Mouse (Mus musculus) liver, embryonic 13.5 days (tissue): ENCODE measurements around the gene Ogdhl. TPM values are rescaled to one million over a fixed set of nuclear protein-coding genes. Genes with fewer than 3 reads are reported as not detected.
"Not testable (repeated sequence)": the region's sequence is repeated elsewhere in the genome, so short reads cannot be mapped to it uniquely, and the experiment has no call there.

Source experiments
- ATAC-seq: fragments of 200-750 bp; cut with Nextera tagmentation; 2 replicates; pipeline ENCODE4 v1.8.0; 2017; ENCODE audit warnings: low read depth, mild to moderate bottlenecking, moderate number of reproducible peaks, moderate library complexity
- DNase-seq: peaks from one replicate; pipeline ENCODE4 v3.0.0; 2022
- H3K27ac ChIP-seq: fragments of 300-500 bp; sonication (generic); 2 replicates; pipeline ENCODE4 v1.5.1; 2015; ENCODE audit warnings: moderate library complexity, mild to moderate bottlenecking, inconsistent platforms
- H3K27me3 ChIP-seq: fragments of 300-500 bp; sonication (generic); 2 replicates; pipeline ENCODE4 v1.6.1; 2015; ENCODE audit warnings: mild to moderate bottlenecking, inconsistent platforms
- H3K36me3 ChIP-seq: fragments of 300-500 bp; sonication (generic); 2 replicates; pipeline ENCODE4 v1.6.1; 2015; ENCODE audit warnings: mild to moderate bottlenecking, inconsistent platforms
- H3K4me1 ChIP-seq: fragments of 300-500 bp; sonication (generic); replicated peaks from 2 replicates; pipeline ENCODE4 v1.6.1; 2015; ENCODE audit warnings: inconsistent platforms
- H3K4me2 ChIP-seq: fragments of 300-500 bp; sonication (generic); 2 replicates; pipeline ENCODE4 v1.6.1; 2015; ENCODE audit warnings: inconsistent platforms, mild to moderate bottlenecking, moderate library complexity
- H3K4me3 ChIP-seq: fragments of 300-500 bp; sonication (generic); replicated peaks from 2 replicates; pipeline ENCODE4 v1.5.1; 2015; ENCODE audit warnings: mild to moderate bottlenecking, inconsistent platforms
- H3K9ac ChIP-seq: fragments of 300-500 bp; sonication (generic); 2 replicates; pipeline ENCODE4 v1.6.1; 2015; ENCODE audit warnings: mild to moderate bottlenecking, inconsistent platforms
- H3K9me3 ChIP-seq: fragments of 300-500 bp; sonication (generic); replicated peaks from 2 replicates; pipeline ENCODE4 v1.6.1; 2016; ENCODE audit warnings: inconsistent platforms
- WGBS: fragments of 180-500 bp; shearing (Covaris S2); methylation state at CpG from one replicate; pipeline ENCODE4 v1.1.7; 2015; ENCODE audit not compliant: insufficient replicate concordance; 5-methylcytosine and 5-hydroxymethylcytosine counted together
- polyA plus RNA-seq: library from polyadenylated mRNA; unstranded; fragments of >200 nt; fragmentation: Nextera tagmentation; extraction: Ambion mirVana; gene quantifications from 2 replicates; pipeline ENCODE4 v1.2.1, GENCODE M21; 2015

Ogdhl gene
- polyA plus RNA-seq, 1 experiment from 2014 or later = 1.3 TPM

DNA sequence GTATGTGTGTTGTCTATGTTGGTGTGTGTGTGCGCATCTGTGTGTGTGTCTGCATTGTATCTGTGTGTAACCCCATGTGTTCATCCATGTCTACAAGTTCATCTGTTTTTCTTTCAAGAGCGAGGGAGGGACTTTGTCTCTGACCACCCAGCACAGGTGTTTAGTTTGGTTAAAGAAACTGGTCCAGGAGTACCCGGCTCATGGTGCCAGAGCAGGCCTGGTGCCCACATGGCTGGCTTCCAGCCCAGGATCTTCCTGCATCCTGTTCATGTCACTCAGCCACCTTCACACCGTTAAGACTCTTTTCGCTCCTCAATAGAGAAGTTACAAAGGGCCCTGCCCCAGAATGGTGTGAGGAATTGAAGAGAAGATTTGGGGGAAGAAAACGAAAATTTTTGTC lies 14.2 kb downstream of the Ogdhl start:
- Histone ChIP-seq H3K9ac (no peak overlapping the region), H3K27me3 (no peaks in the 10 kb centered on the region), H3K4me3 (no peak overlapping the region), H3K4me1 (no peaks in the 10 kb centered on the region), H3K4me2 (no peak overlapping the region), H3K36me3 (no peaks in the 10 kb centered on the region), H3K27ac (no peak overlapping the region), H3K9me3 (no peaks in the 10 kb centered on the region)
- ATAC-seq (no peak), DNase-seq (no peak)
- WGBS = 59% methylated on average over 6 of the region's 6 CpGs

DNA sequence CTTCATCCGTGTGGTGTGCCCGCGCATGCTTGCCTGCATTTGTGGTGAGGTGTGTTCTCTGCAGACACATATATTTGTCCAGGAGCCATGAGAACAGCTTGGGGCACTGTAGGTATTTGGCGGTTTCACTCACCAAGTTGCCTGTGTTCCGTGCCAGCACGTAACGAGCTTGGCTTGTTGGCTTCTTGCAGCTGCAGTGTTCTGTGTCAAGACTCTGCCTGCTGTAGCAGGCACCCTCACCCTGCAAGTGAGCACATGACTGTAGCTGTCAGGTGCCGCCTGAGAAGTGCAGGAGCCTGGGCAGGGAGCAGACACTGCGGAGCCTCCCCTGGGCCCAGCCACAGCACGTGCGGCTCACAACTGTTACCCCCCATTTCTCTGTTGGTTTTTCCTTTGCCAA lies 14.7 kb downstream of the Ogdhl start:
- Histone ChIP-seq H3K4me1 (no peaks in the 10 kb centered on the region), H3K4me3 (no peak overlapping the region), H3K27ac (no peak overlapping the region), H3K4me2 (no peak overlapping the region), H3K9ac (no peak overlapping the region), H3K36me3 (no peaks in the 10 kb centered on the region), H3K9me3 (no peaks in the 10 kb centered on the region), H3K27me3 (no peaks in the 10 kb centered on the region)
- 73% methylated on average over 11 of the region's 11 CpGs for WGBS
- DNase-seq (no peak), ATAC-seq (no peak)

DNA sequence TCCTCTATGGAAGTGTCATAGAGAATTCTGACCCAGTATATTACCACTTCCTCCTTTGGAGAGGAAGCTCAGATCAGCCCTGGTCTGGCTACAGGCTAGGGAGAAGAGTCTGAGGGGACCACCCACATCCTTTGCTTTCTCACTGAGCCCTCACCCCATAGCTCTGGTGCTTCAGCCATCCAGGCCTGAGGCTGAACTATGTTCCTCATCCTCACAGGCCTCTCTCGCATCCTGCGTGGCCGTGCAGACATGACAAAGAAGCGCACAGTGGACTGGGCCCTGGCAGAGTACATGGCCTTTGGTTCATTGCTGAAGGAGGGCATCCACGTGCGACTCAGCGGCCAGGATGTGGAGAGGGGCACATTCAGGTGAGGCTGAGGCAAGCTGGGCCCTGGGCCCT lies 20.0 kb downstream of the Ogdhl start:
- DNase-seq = no peak
- no peaks in the 10 kb centered on the region for H3K4me1 ChIP-seq
- H3K36me3 ChIP-seq = no peaks in the 10 kb centered on the region
- no peak overlapping the region for H3K4me2 ChIP-seq
- no peak for ATAC-seq
- 78% methylated on average over 7 of the region's 7 CpGs for WGBS
- no peak overlapping the region for H3K9ac ChIP-seq
- no peaks in the 10 kb centered on the region for H3K9me3 ChIP-seq
- no peak overlapping the region for H3K4me3 ChIP-seq
- no peaks in the 10 kb centered on the region for H3K27me3 ChIP-seq
- no peak overlapping the region for H3K27ac ChIP-seq

DNA sequence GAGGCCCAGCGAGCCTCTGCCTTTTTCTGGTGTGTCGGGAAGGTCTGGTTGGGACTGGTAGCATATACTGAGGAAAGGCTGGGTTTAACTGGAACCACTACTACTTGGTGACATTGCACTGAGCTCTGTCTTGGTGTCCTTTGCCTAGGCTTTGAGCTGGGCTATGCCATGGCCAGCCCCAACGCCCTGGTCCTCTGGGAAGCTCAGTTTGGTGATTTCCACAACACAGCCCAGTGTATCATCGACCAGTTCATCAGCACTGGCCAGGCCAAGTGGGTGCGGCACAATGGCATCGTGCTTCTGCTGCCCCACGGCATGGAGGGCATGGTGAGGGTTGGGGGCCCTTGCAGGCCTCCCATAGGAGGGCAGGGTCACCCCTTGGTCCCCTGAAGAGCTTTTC lies 22.4 kb downstream of the Ogdhl start:
- ATAC-seq (no peak), DNase-seq (no peak)
- H3K4me2 ChIP-seq = no peak overlapping the region
- H3K4me1 ChIP-seq = no peaks in the 10 kb centered on the region
- WGBS = 69% methylated on average over 7 of the region's 7 CpGs
- no peaks in the 10 kb centered on the region for H3K9me3 ChIP-seq
- no peak overlapping the region for H3K4me3 ChIP-seq
- no peak overlapping the region for H3K27ac ChIP-seq
- H3K36me3 ChIP-seq = no peaks in the 10 kb centered on the region
- no peak overlapping the region for H3K9ac ChIP-seq
- no peaks in the 10 kb centered on the region for H3K27me3 ChIP-seq

DNA sequence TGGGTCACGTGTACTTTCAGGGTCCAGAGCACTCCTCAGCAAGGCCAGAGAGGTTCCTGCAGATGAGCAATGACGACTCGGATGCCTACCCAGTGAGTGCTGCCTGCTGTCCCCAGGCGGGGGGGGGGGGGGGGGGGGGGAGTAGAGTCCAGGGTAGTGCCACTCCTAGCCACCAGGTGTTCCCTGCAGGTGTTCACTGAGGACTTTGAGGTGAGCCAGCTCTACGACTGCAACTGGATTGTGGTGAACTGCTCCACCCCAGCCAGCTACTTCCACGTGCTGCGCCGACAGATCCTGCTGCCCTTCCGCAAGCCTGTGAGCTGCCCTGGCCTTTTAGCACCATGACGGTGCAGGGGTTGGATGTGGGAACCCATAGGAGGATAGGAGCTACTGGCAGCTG lies 22.9 kb downstream of the Ogdhl start:
- no peaks in the 10 kb centered on the region for H3K27me3 ChIP-seq

DNA sequence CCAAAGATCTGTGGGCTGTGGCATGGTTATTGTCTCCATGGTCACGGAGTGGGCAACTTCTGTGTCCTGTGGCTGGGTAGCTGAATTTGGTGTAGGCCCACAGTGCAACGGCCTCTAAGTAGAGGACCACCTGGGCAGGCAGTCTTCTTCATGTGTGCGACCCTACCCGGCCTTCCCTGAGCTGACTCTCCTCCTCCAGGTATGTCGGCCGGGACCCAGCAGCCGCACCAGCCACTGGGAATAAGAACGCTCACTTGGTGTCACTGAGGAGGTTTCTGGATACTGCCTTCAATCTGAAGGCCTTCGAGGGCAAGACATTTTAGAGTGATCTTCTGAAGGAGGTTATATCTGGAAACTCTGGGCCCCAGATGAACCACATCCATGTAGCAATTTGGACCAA lies 25.5 kb downstream of the Ogdhl start:
- ATAC-seq = no peak

More for the DNA sequence above, 22.9 kb downstream of the Ogdhl start:
- H3K4me2 ChIP-seq = no peak overlapping the region
- H3K4me3 ChIP-seq = no peak overlapping the region
- no peak overlapping the region for H3K27ac ChIP-seq
- no peaks in the 10 kb centered on the region for H3K9me3 ChIP-seq
- no peaks in the 10 kb centered on the region for H3K4me1 ChIP-seq
- no peak for DNase-seq
- no peaks in the 10 kb centered on the region for H3K36me3 ChIP-seq
- H3K9ac ChIP-seq = no peak overlapping the region
- no peak for ATAC-seq
- 73% methylated on average over 9 of the region's 10 CpGs for WGBS

DNA sequence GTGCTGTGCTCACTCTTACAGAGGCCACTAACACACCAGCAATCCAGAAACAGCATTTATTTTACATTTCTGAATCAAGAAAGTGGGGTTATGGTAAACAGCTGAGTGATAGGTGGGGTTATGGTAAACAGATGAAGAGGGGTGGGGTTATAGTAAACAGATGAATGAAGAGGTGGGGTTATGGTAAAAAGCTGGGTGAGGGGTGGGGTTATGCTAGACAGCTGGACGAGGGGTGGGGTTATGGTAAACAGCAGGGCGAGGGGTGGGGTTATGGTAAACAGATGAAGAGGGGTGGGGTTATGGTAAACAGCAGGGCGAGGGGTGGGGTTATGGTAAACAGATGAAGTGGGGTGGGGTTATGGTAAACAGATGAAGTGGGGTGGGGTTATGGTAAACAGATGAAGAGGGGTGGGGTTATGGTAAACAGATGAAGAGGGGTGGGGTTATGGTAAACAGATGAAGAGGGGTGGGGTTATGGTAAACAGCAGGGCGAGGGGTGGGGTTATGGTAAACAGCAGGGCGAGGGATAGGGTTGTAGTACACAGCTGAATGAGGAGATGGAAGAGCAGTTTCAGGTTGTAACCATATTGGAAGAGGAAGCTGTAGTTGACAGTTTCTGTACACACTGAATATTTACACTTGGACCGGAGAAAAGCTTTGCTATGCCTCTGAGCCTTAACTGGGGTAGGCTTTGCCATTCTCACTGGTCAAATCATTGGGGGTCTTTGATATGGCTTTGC lies 29.5 kb downstream of the Ogdhl start:
- not testable (repeated sequence) for DNase-seq, H3K4me3 ChIP-seq, H3K27ac ChIP-seq, H3K9ac ChIP-seq, H3K9me3 ChIP-seq, H3K4me1 ChIP-seq, ATAC-seq, H3K4me2 ChIP-seq, H3K27me3 ChIP-seq, H3K36me3 ChIP-seq
- 26% methylated on average over 6 of the region's 6 CpGs for WGBS

More for the DNA sequence above, 25.5 kb downstream of the Ogdhl start:
- no peaks in the 10 kb centered on the region for H3K36me3 ChIP-seq
- no peak overlapping the region for H3K4me3 ChIP-seq
- 75% methylated on average over 9 of the region's 9 CpGs for WGBS
- no peak overlapping the region for H3K9ac ChIP-seq
- H3K9me3 ChIP-seq = no peaks in the 10 kb centered on the region
- no peak for DNase-seq
- no peak overlapping the region for H3K4me2 ChIP-seq
- H3K4me1 ChIP-seq = no peaks in the 10 kb centered on the region
- H3K27ac ChIP-seq = no peak overlapping the region
- no peaks in the 10 kb centered on the region for H3K27me3 ChIP-seq

DNA sequence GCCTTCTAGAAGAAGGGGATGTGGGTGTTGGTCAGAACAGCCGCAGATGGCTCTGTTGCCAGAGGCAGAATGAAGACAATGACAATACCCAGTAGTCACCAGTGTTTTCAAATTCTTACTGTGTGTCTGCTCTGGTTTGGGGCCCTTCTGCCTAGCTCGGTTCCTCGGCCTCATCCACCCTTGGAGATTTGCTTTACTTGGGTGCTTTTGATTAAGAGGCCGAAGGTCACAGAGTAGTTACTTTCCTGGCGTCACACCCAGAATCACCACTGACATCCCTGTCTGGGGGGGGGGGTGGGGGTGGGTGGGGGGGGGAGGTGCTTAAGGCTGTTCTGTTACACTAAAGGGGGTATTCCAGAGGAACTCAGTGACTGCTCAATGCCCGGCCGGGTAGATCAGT lies 42.5 kb downstream of the Ogdhl start:
- Histone ChIP-seq H3K4me3 (no peak overlapping the region), H3K27ac (no peak overlapping the region), H3K9me3 (no peaks in the 10 kb centered on the region), H3K27me3 (no peaks in the 10 kb centered on the region), H3K4me1 (no peaks in the 10 kb centered on the region), H3K4me2 (no peak overlapping the region), H3K9ac (no peak overlapping the region), H3K36me3 (no peaks in the 10 kb centered on the region)
- WGBS = 49% methylated on average over 7 of the region's 7 CpGs
- DNase-seq (no peak), ATAC-seq (no peak)

DNA sequence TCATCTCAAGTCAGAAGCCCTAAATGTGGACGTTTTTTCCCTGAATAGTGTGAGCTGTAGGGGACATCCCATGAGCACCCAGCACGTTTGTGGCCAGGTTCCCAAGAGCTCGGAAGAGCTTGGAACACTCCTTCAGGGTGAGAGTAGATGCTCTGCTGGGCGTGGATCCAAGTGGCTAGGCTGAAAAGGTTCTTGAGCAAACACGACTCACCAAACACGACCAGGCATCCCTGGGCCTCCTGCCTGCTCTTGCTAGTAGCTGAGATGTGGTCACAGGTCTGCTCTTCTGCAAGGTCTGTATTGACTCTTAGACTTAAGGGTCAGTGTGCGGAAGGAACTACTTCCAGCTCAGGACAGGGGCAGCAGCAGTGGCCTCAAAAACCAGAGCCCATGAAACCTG lies 47.9 kb downstream of the Ogdhl start:
- no peaks in the 10 kb centered on the region for H3K4me1 ChIP-seq
- H3K27ac ChIP-seq = no peak overlapping the region
- no peak overlapping the region for H3K4me3 ChIP-seq
- no peak overlapping the region for H3K9ac ChIP-seq
- WGBS = 54% methylated on average over 7 of the region's 7 CpGs
- no peak overlapping the region for H3K4me2 ChIP-seq
- no peaks in the 10 kb centered on the region for H3K36me3 ChIP-seq
- H3K27me3 ChIP-seq = no peaks in the 10 kb centered on the region
- H3K9me3 ChIP-seq = no peaks in the 10 kb centered on the region
- ATAC-seq (no peak), DNase-seq (no peak)

DNA sequence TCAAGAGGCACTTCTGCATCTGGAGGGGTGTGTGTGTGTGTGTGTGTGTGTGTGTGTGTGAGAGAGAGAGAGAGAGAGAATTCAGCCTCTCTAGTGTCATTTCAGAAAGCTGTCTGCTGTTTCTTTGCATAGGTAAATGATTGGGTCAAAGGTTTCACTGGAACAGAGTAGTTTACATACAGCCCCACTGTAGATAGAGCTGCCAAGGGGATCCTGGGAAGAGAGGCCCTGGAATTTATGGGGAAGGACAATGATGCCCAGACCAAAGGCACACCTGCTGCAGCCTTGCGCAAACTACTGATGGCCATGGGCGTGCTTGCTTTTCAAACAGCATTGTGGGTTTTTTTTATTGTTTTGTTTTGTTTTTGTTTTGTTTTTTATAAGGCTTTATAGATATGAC lies 50.7 kb downstream of the Ogdhl start:
- Histone ChIP-seq H3K4me3 (no peak overlapping the region), H3K4me2 (no peak overlapping the region), H3K27me3 (no peaks in the 10 kb centered on the region), H3K9ac (no peak overlapping the region), H3K27ac (no peak overlapping the region), H3K9me3 (no peaks in the 10 kb centered on the region), H3K36me3 (no peaks in the 10 kb centered on the region), H3K4me1 (no peaks in the 10 kb centered on the region)
- WGBS = 77% methylated on average over 2 of the region's 2 CpGs
- DNase-seq = no peak
- ATAC-seq = no peak

DNA sequence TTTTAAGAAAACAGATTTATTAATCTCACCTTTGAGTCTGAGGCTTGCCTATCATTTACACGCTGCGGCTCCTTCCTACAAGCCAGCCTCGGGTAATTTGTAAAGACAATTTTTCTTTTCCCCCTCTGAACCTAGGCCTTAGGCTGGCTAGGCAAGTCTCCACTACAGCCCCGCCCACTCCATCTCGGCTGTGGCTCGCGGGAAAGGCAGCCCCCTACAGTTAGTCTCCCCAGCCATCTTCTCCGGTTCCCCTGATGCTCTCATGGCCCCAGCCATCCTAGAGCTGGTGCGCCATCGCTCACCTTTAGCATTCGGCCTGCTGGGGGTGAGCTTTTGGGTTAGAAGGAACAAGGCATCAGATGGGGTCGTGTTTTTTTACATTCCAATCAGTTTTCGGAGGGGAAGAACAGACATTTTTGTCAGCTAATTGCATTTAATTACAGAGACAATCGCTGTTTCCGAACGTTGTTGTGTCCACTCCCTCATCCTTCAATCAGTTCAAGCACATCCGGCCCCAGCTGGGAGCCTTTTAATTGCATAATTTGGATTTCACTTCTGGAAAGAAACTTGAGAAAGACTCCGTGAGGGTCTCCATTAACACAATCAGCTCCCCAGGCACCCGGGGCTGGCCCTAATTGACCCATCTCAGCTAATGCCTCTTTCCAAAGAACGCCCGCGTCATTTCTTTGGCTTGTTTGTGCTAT lies 57.7 kb downstream of the Ogdhl start:
- H3K4me3 ChIP-seq = no peak overlapping the region
- peaks cover 40% of the 10 kb centered on the region for H3K27me3 ChIP-seq
- DNase-seq (no peak), ATAC-seq (no peak)
- no peak overlapping the region for H3K9ac ChIP-seq
- H3K36me3 ChIP-seq = no peaks in the 10 kb centered on the region
- no peaks in the 10 kb centered on the region for H3K4me1 ChIP-seq
- H3K4me2 ChIP-seq = no peak overlapping the region
- no peak overlapping the region for H3K27ac ChIP-seq
- H3K9me3 ChIP-seq = no peaks in the 10 kb centered on the region
- 19% methylated on average over 22 of the region's 22 CpGs for WGBS

DNA sequence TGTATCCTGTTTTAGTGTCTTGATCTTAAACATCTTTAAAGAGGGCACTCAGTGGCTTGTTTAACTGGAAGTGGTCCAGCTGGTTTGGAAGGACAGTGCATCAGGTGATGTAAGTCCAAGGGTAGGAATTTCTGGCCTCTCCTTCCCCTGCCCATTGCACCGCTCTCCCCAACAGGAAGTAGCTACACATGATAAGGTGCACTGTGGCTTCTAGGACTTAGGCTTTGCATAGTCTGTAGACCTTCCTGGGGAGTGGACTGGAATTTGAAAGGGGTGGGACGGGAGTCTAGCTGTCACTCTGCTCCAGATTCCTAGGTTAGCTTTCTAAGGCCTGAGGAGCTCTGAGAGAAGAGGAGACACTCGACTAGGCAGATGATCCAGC lies 58.3 kb downstream of the Ogdhl start:
- WGBS = 19% methylated on average over 3 of the region's 3 CpGs
- H3K4me3 ChIP-seq = no peak overlapping the region
- no peaks in the 10 kb centered on the region for H3K36me3 ChIP-seq
- H3K27ac ChIP-seq = no peak overlapping the region
- no peak overlapping the region for H3K4me2 ChIP-seq
- peaks cover 40% of the 10 kb centered on the region for H3K27me3 ChIP-seq
- no peak for DNase-seq
- no peaks in the 10 kb centered on the region for H3K9me3 ChIP-seq
- ATAC-seq = no peak
- H3K4me1 ChIP-seq = no peaks in the 10 kb centered on the region
- no peak overlapping the region for H3K9ac ChIP-seq
